Mouse (Mus musculus) olfactory bulb, adult 2 months (tissue): ENCODE measurements around the gene Bcl6b. TPM values are rescaled to one million over a fixed set of nuclear protein-coding genes. Genes with fewer than 3 reads are reported as not detected.

Source experiments
- H3K27ac ChIP-seq: fragments of 200-500 bp; 2 replicates; pipeline ENCODE4 v1.5.1; 2012; ENCODE audit warnings: low read depth, low read length; ENCODE audit not compliant: insufficient read depth
- H3K4me1 ChIP-seq: fragments of 200-500 bp; 2 replicates; pipeline ENCODE4 v1.6.1; 2012; ENCODE audit warnings: low read length; ENCODE audit not compliant: control insufficient read depth, insufficient read depth
- H3K4me3 ChIP-seq: fragments of 200-500 bp; 2 replicates; pipeline ENCODE4 v1.5.1; 2012; ENCODE audit warnings: mild to moderate bottlenecking, low read depth, low read length, moderate library complexity; ENCODE audit not compliant: insufficient read depth
- CTCF ChIP-seq: fragments of 200-500 bp; IDR thresholded peaks from 2 replicates; pipeline ENCODE4 v1.5.1; 2012; ENCODE audit warnings: low read depth, mild to moderate bottlenecking, low read length, moderate library complexity; ENCODE audit not compliant: insufficient read depth
- POLR2A ChIP-seq: fragments of 200-500 bp; IDR thresholded peaks from 2 replicates; pipeline ENCODE4 v1.6.1; 2012; ENCODE audit warnings: mild to moderate bottlenecking, low read depth, low read length, moderate library complexity; ENCODE audit not compliant: insufficient read depth
- WGBS: fragments of 180-500 bp; shearing (Covaris S2); methylation state at CpG from one replicate; pipeline ENCODE4 v1.1.7; 2018; 5-methylcytosine and 5-hydroxymethylcytosine counted together
- polyA plus RNA-seq: library from polyadenylated mRNA; stranded (reverse); fragments of >200 nt; gene quantifications from 2 replicates; pipeline ENCODE4 v1.2.4, GENCODE M21; 2012; ENCODE audit warnings: low replicate concordance; ENCODE audit not compliant: missing spikeins, insufficient read depth, insufficient read length

Bcl6b gene
- polyA plus RNA-seq, 1 experiment = not detected

DNA sequence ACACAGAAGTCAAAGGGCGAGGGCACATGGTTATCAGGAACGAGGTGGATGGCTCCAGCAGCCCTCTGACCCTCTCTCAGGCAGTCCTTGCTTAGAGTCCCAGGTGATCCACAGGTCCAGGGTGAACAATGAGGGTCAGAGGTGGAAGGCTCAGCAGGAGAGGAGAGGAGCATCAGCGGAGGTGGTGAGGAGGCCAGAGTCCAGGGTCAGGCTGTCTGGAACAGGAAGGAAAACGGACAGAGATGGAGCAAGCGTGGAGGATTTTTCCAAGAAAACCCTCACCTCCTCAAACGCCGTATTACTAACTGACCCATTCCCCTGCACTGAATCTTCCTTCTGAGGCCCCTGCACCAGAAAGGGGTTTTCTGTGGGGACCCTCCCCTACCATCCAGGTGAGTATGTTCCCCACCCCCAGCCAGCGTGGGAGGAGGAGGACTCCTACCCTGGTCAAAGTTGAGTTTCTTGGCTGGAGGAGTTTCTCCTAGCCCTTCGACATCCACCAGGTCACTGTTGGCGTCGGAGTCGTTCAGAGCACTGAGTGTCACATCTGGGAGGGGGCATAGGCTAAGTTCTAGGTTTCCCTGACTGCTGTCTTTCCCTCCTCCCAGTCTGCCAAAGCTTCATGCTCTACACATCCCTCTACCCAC lies 5.8 kb upstream of the Bcl6b start:
- Histone ChIP-seq H3K27ac (no peak overlapping the region), H3K4me1 (peaks cover 25% of the 10 kb centered on the region), H3K4me3 (no peak overlapping the region)
- TF ChIP-seq CTCF (no peak), POLR2A (no peak)
- 89% methylated on average over 12 of the region's 12 CpGs for WGBS

- Histone ChIP-seq H3K4me3 (no peak overlapping the region), H3K4me1 (peaks cover 29% of the 10 kb centered on the region), H3K27ac (no peak overlapping the region)
- no peak for TF ChIP-seq POLR2A
- no peak for TF ChIP-seq CTCF
- 82% methylated on average over 8 of the region's 8 CpGs for WGBS
Observed at GRCm38 (mm10) chr11:70234497-70234896, 4.9 kb upstream of the Bcl6b start.

DNA sequence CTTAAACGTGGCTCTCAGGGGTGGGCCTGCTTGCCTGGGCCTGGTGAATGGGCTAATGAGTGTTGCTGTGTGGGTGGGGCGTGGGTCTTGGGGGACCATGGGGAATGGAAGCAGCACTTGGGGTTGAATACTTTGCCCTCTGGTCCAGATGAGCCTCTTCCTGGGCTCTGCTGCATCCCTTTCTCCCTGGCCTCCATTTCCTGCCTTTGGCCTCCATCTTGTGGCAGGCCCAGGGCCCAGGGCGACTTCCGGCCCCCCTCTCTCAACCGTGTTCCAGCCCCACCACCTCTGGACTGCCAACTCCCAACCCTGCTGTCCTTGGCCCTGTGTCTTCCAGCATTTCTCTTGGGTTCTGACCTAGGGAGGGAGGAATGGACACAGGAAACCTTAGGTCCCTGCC lies 4.4 kb upstream of the Bcl6b start:
- no peak overlapping the region for H3K27ac ChIP-seq
- peaks cover 34% of the 10 kb centered on the region for H3K4me1 ChIP-seq

GRCm38 (mm10) chr11:70233016-70233415 lies 3.4 kb upstream of the Bcl6b start:
- H3K4me1 ChIP-seq = peaks cover 37% of the 10 kb centered on the region
- H3K4me3 ChIP-seq = peak overlapping the region; percentile 83
- WGBS = 8% methylated on average over 8 of the region's 8 CpGs
- H3K27ac ChIP-seq = peak overlapping the region; percentile 82
- no peak for TF ChIP-seq CTCF
- TF ChIP-seq POLR2A = no peak

More for the DNA sequence above, 4.4 kb upstream of the Bcl6b start:
- TF ChIP-seq CTCF (no peak), POLR2A (no peak)
- no peak overlapping the region for H3K4me3 ChIP-seq
- WGBS = 52% methylated on average over 5 of the region's 5 CpGs

GRCm38 (mm10) chr11:70232546-70232945 lies 2.9 kb upstream of the Bcl6b start:
- peak overlapping the region; percentile 83 for H3K4me3 ChIP-seq
- peaks cover 37% of the 10 kb centered on the region for H3K4me1 ChIP-seq
- H3K27ac ChIP-seq = peak overlapping the region; percentile 82
- no peak; the same call in 1 of the 2 replicates for TF ChIP-seq POLR2A
- no peak for TF ChIP-seq CTCF
- 4% methylated on average over 10 of the region's 10 CpGs for WGBS

DNA sequence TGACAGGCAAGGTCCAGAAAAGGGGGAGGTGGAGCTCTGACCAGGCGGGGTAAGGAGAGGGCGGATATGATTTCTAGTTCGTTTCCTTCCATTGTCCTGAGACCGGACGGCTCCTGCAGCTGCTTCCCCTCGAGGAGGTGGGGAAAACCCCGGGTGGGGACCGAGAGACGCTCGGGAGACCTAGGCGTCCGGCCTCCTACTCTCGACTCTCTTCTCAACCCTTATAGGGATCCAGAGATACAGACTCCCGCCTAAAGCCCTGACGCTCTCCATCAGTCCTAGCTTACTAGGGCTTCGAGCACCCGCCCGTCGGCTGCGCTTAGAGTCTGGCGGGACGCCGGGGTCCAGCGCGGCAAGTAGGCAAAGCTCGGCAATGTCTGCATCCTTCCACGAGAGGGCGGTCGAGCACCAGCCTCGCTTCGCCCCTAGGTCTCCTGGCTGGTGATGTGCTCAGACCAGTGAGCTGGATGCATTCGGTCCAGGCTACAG lies 685 bp upstream of the Bcl6b start:
- Histone ChIP-seq H3K4me1 (peaks cover 40% of the 10 kb centered on the region), H3K27ac (no peak overlapping the region), H3K4me3 (peak overlapping the region; percentile 24)
- TF ChIP-seq CTCF = peak; percentile 91
- TF ChIP-seq POLR2A = no peak
- under 1% methylated on average over 32 of the region's 32 CpGs for WGBS

DNA sequence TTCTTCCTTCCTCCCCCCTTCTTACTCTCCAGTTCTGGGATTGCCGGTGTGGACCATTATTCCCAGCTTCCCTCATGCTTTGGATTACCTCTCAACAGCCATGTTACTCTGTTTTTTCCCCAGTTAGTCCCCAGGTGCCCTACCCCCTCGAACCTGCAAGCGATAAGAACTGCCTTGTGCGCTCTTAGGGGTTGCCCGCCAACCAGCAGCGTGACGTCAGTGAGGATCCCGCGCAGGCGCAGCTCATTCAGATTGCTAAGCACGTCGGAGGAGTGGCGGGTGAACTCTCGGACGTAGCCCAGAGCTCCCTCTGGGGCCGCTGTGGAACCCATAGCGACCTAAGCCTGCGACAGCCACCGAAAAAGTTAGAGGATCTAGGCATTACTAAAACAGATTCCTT lies 770 bp downstream of the Bcl6b start:
- TF ChIP-seq CTCF (no peak), POLR2A (no peak)
- H3K4me1 ChIP-seq = peaks cover 26% of the 10 kb centered on the region
- H3K27ac ChIP-seq = no peak overlapping the region
- under 1% methylated on average over 19 of the region's 19 CpGs for WGBS
- peak overlapping the region; percentile 21 for H3K4me3 ChIP-seq

GRCm38 (mm10) chr11:70227661-70228245 lies 1.8 kb downstream of the Bcl6b start:
- Histone ChIP-seq H3K27ac (no peak overlapping the region), H3K4me3 (no peak overlapping the region), H3K4me1 (peaks cover 23% of the 10 kb centered on the region; the same call in 1 of the 2 replicates)
- WGBS = 86% methylated on average over 4 of the region's 4 CpGs
- TF ChIP-seq CTCF (no peak), POLR2A (no peak)

DNA sequence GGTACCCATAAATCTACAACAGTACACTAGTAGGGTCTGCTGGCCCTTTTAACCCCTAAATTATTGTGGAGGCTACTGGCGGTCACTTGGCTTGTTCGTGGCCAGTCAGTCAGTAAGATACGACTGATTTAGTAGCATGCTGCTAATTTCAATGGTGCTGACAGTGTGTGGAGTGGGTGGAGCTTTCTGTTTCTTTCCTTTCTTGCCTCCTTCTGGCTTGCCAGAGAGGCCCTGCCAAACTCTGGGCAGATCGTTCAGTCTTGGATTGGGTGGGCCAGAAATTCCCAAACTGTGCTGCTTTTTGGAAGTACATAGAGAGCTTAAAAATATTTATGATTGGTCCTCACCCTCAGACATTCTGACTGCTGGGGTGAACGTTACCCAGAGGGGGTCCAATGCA lies 2.5 kb downstream of the Bcl6b start:
- Histone ChIP-seq H3K4me1 (peaks cover 26% of the 10 kb centered on the region), H3K4me3 (no peak overlapping the region), H3K27ac (no peak overlapping the region)
- WGBS = 22% methylated on average over 5 of the region's 5 CpGs
- TF ChIP-seq POLR2A = no peak
- TF ChIP-seq CTCF = no peak
